Mouse (Mus musculus) thymus, adult 18-20 months (tissue): ENCODE data around the gene Eef1a2.
"Not testable (repeated sequence)": the region's sequence is repeated elsewhere in the genome, so short reads cannot be mapped to it uniquely, and the experiment has no call there.

Source experiments
- DNase-seq, 2 experiments: peaks; one replicate each; pipeline ENCODE4 v3.0.0; 2022; ENCODE audit warnings: mixed read lengths in 2 of 2

The Eef1a2 gene

DNA sequence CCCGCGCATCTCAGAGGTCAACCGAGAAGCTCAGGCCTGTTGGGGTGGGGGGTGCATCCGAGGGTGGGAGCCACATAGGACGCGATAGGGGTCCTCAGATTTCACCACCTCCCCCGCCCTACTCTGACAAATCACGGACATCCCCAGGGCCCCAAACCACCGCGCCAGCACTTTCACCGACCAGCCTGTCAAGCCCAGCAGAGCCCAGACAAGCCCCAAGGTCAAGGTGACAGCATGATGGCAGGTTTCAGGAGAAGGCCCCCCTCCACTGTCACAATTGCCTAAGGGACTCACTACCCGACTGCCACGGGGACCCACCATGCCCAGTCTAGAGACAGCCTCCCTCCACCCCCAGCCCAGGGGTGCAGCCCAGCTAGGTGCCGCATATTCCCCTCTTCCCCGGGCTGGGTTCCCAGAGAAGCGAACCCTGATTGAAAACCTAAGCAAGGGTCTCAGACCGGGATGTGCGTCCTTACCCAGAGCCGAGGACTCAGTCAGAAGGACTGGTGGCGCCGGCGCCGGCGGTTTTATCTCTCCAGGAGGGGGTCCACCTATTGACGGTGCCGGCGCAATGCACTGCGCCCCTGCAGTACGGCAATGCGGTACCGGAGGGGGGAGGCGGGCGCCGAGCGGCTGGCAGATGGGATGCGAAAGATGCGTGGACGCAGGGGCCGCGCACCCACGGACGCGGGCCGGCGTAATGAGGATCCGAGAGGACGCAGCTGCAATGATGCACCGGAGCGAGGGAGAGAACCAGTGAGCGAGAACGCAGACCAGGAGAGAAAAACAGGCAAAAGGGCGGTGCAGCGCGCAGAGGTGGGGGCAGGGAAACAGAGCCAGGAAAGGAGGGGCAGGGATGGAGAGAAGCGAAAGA, at the start of gene Eef1a2:
Eef1a2 (minus strand) TSS at position 767 of the 874 bp plus-strand sequence.
- DNase-seq: no peak

DNA sequence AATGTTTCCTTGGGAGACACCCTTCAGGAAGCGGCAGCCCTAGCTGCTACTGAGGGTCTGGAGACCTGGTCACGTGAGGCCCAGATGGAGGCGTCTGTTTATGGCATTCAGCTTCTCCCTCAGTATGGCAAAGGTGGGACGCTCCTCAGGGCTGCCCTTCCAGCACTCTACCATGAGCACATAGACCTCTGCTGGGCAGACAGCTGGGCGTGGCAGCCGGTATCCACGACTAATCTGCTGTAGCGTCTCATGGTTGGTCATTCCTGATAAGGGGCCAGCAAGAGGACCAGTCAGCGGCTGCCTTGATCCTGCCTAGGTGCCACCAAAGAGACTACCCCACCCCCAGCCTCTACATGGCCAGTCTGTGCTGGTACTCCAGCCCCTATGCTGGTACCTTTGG, 49.3 kb upstream of the Eef1a2 start:
- DNase-seq: no peak

DNA sequence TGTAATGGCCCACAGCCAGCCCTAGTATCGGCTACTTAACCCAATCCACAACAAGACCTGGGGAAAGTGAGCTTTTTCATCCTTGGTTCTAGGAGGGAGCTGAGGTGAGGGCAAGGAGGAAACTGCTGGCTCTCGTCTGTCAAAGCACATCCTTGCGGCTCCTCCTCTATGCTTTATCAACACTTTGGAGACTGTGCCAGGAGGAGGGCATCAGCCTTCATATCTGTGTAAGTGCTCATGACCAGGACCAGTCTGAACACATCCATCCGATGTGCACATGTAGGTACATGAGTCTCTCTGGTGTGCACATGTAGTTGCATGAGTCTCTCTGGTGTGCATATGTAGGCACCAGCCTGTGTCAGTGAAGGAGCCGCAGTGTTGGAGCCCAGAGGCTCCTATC, 48.9 kb upstream of the Eef1a2 start:
- no peak for DNase-seq

DNA sequence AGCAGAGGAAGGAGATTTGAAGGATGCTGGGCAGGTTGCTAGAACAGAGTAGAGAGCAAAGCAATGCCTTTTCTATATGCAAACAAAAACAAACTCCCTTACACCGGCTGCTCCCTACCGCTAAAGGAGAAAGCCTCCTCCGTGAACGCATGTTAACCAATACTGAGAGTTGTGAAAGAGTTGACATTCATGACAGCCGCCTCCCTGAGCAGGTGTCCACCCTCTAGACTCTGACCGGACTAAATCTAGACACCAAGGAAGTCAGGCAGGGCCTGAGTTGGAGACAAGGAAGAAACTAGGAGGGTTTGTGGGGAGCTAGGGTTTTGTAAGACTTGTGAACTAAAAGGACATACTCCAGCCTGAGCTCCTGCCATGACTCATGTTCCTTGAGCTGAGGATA, 46.1 kb upstream of the Eef1a2 start:
- no peak for DNase-seq

DNA sequence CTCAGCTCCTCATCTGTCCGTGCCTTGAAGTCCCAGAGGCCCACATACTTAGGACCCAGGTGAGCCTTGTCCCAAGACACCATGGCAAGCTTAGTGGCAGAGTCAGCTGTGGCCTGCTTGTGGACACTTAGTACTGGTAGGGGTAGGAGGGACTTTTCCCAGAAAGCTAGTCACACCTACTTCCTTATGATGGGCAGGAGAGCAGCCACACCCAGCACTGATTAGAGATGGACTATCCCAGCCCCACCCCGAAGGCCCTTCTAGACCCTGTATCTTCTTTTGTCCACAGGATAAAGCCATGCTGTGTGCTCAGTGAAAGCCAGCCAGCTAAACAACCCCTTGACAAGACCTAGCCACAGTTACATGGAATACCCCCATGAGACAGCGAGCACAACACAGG, 45.6 kb upstream of the Eef1a2 start, which contains the start of gene Ptk6:
Ptk6 (minus strand) TSS at position 368 of the 400 bp plus-strand sequence.
- no peak for DNase-seq

DNA sequence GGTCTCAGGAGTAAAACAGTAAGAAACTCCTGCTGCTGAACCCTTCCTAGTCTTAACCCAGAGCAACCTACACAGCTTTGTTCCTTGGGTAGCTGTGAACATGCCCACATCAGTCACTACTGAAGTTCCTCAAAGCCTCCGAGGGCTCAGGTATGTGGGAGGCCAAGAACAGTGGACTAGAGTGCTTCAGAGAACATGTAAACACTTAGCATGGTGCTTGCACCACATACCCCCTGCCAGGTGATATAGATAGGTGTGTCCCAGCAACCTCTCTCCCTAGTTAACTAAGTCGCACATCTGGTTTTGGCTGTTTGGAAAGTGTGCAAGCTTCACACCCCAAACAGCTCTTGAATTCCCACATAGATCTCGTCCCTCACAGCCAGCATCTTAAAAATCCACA, 44.8 kb upstream of the Eef1a2 start:
- DNase-seq: no peak

DNA sequence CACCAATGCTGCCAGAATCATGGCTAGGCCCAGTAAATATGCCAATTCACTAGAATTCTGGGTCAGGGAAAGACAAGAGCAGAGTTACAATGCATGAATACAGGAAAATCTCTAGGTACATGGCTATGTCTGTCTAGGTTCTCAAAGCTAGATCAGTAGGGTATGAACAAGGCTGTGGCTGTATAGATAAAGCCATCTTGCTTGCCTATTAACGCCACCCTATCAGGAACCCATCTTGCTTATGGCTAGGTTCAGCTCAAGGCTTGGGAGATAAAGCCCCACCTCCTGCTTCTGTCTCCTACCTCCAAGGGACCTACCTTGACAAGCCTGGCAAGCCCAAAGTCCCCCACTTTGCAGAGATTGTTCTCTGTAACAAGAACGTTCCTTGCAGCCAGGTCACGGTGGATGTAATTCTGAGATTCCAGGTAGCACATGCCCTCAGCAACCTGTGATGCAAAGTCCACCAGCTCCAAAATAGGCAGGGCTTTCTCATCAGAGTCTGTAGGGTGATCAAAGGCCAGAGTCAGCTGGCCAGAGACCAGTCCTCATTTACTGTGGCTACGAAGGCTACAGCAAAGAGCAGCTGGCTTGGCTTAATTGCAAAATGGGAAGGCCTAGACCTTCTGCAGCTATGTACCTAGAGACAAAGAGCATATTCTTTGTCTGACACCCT, 40.0 kb upstream of the Eef1a2 start:
- no peak for DNase-seq

DNA sequence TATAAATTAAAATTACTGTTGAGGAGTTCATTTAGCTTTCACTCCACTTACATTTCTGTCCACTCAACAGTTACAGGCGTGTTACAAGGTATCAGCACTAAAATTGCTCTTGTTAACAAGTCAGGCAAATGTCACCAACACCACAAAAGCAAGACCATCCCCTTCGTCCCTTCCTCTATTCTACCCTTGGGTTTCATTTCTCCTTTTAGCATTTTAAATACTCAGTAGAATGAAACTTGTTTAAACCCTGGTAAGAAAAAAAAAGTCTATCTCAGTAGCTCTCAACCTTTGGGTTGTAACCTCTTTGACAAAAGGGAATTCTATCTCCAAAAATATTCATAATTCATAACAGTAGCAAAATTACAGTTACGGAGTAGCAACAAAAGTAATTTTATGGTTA, 36.2 kb upstream of the Eef1a2 start:
- no peak for DNase-seq

DNA sequence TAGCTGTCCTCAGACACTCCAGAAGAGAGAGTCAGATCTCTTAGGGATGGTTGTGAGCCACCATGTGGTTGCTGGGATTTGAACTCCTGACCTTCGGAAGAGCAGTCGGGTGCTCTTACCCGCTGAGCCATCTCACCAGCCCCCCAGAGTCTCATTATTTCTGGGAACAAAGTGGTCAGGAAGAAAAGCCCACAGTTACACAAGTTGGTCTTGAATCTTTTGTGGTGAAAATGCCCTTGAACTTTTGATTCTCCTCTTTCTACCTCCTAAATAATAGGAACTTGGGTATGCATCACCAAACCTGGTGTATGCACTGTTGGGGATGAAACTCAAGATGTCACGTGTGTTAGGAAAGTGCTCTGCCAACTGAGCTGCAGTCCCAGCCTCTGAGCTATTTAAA, 35.1 kb upstream of the Eef1a2 start:
- no peak for DNase-seq

DNA sequence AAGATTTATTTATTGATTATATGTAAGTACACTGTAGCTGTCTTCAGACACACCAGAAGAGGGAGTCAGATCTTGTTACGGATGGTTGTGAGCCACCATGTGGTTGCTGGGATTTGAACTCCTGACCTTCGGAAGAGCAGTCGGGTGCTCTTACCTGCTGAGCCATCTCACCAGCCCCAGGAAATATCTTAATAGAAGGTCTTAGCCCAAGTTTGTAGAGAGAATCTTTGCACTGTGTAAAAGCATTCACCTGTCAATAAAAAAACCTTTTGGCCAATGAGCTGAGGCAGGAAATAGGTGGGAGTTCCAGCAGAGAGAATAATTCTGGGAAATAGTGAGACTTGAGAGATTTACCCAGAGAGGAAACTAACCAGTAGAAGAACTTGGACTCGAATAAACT, 34.6 kb upstream of the Eef1a2 start:
- DNase-seq: not testable (repeated sequence)

DNA sequence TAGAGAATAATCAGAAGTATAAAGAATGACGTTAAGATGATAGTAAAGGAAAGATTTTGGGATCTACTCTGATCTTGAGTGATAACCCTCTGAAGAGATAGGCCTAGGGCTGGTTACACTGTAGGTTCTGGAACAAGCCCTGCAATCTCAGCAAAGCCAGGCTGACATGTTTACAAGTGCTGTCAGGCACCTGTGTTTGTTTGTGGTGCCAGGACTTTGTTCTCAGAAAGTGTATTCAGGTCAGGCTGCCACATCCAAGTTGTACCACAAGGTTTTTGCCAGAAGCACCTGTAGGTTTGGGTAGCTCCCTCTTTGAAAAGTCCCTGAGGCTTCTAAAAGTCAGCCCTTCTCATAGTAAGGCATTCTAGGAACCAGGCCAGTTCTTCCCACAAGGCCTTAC, 32.5 kb upstream of the Eef1a2 start:
- no peak for DNase-seq

DNA sequence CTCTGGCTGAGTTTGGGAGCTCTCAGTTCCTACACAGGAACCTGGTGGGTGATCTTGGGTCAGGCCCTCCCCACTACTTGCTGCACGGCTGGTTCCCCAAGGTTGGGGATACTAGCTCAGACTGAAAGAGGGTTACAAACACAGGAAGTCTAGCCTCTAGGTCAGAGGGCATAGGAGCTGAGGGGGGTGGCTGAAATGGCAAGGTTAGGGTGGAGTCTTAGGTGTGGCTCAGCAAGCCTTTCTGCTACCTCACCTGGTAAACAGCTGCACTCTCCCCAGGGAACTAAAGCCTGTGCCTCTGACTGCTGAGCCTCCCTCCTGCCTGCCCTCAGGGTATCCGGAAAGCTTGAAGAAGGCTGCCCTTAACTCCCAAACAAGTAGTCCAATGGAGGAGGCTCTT, 31.9 kb upstream of the Eef1a2 start:
- DNase-seq: peak in 1 of 2 experiments; percentile 33

DNA sequence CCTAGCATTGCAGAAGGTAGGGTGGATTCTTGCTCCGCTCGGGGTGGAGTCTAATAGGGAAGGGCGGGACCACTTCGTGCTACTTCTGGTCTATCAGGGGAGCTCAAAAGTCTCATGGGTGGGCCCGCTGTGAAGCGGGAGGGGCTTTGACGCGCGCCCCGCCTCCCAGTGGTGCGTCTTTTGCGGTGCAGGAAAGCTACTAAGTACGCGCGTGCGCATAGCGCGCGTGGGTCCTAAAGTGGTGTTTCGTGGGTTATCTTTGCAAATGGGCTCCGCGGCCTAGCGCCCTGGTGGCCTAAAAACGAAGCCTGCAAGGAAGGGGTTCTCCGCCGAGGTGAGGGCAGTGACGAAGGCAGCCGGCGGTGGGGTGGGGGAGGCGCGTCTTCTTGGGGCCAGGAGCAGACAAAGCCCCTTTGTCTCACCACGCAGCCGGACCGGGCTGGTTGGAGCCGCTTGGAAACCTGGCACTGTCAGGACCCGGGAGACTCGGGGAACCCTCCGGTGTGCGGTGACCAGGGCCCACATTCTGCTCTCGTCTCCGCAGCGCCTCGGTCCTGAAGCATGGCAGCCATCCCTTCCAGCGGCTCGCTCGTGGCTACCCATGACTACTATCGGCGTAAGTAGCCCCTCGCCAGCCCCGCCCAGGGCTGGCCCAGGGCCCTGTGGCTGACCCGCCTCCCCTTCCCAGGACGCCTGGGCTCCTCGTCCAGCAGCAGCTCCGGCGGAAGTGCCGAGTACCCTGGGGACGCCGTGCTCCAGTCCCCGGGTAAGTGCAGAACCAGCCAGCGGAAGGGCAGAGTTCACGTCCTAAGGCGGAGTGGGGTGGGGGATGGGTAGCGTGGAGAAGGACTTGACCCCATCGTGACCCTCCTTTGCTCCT, 30.5 kb upstream of the Eef1a2 start, which contains the start of gene Ppdpf:
Ppdpf (plus strand) TSS at position 127 of the 880 bp plus-strand sequence.
- peak; percentile 93 to 96 for DNase-seq

DNA sequence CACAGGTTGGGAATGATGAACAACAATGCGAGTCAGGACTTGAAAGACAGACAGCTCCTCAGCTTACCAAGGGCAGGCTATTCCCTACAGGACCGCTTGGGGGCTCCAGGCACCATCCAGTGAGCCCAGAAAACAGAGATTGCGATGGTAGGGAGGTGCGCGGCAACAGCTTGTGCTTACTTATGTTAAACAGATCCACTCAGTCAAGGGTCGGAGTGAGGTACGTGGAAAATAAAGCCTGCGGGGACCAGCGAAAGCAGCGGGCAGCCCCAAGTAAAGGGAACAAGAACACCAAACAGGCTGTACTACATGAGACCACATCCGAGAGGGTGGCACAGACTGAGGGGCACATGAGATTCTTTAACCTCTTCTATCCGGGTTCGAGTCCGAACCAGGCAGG, 29.8 kb upstream of the Eef1a2 start:
- DNase-seq: peak; percentile 75 to 81

DNA sequence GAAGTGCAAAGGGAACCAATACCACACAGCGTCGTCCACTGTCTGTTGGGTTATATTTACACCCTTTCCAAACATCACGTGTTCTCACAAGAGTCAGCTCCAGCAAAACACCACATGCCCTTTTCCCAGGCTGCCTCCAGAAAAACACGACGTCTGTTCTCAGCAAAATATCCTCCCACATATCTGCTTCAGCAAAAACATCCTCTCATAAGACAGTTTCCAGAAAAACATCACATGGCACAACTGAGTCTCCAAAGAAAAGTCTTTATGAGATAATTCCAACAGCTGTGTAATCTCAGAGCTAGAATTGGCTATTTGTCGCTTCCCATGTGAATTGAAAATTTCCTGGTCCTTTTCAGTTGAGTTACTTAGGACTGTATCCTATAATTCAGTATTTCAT, 24.1 kb upstream of the Eef1a2 start:
- no peak for DNase-seq

DNA sequence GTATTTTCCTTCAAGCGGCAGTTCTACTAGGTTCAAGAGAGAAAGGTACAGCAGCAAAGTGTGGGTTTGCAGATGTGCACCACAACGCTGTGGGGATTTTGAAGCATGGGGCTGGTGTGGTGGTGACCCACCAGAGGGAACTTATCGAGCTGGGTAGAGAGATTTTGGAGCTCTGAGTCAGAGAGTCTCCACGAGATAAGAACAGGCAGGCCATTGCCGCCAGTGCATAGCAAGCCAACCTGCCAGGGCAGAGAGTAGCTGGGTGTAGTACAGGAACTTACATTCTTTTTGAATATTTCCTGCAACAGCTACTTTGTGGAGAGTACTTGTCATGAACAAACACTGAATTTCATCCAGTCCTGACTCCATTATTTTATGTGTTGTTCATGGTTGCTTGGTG, 21.7 kb upstream of the Eef1a2 start:
- no peak for DNase-seq

DNA sequence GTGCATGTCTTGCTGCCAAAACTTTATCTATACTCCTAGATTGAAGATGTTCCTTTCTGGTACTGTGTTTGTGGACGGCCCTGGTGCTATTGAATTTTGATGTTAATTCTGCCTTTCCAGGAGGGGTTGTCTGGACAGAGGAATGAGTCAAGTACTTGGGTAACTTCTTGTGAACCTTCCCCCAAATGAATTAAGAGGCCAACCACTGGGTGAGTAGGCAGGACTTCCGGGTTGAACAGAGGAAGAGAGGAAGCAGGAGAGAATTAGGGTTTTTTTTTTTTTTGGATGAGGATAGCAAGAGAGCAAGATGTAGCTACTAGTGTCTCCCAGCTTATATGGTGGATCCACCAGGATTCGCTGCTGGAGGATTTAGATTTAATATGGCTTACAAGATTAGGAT, 21.2 kb upstream of the Eef1a2 start:
- no peak for DNase-seq

DNA sequence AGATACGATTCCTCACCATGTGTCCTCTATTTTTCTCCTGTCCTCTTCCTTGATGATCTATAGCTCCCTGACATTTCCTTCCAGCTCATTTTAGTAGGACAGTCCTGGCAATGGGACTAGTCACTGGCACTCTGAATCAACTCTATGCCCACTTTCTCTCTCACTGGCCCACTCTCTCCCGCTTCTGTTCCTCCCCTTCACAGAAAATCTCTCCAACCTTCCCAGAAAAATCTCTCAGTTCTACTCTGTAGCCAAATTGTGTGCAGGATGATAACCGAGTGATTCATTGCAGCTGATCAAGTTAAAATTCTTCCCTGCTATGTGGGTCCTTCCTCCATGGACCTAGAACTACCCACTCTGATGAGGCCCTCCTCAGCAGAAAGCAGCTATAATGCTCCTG, 17.8 kb upstream of the Eef1a2 start:
- DNase-seq: no peak

DNA sequence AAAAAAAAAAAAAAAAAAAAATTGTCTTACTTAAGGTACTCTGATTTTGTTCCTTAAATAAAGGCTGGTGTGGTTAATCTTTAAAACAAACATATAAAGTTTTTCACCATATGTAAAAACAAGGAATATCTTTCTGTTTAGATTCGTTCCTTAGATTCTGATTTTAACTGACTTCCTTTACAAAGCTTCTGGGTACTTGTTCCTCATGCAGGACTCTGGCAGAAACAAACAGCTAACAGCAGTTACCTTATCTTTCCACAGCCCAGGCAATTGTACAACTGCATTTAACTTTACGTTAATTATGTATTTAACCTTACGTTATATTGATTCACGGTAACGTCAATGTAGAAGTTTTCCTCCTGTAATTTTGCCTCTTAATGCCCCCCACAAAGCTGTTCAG, 9.7 kb upstream of the Eef1a2 start:
- DNase-seq: no peak

DNA sequence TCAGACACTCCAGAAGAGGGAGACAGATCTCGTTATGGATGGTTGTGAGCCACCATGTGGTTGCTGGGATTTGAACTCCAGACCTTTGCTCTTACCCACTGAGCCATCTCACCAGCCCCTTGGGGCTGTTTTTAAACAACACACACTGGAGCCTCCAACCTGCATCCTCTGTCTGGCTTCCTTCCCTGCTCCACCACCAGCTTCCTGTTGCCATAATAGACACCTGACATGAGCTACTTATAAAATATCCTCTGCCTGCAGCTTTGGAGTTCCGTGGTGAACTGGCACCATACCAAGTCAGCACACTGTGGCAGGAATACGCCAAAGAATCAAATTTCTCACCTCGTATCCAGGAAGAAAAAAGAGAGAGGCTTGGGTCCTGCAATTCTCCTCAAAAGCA, 4.0 kb upstream of the Eef1a2 start:
- no peak for DNase-seq

DNA sequence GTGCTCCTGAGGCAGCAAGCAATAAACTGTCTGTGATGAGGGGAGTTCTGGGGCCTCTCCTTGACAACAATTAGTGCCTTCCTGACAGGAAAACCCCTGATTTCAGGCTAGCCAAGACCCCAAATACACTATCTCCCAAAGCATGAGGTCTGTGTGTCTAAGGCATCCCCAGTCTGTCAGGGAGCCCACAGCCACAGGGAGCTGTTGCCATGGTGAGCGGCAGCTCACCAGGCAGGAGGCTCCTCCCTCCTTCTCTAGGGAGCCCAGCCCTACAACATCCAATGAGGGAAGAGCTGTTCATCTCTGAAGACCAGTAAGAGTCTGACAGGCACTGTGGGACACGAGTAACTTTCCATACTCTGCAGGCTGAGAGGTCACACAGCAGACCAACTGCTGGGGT, 3.0 kb upstream of the Eef1a2 start:
- DNase-seq: no peak

DNA sequence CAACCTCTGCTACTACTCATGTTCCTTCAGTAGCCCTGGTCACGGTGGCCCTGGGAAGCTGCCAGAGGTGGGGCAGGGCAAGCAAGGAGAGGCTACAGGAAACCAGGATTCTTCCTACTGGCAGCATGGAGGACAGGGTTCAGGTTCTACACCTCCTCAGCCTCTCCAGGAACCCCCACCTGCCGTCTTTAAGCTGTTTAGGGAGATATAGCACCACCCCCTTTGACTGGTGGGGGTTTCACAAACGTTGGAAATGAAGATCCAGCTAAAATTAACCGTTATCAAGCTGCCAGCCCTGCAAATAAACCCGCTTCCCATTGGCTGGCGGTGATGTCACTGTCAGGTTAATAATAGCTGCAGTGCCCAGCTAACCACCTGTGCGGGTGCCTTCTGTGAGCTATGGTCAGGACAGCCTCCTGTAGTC, 2.3 kb upstream of the Eef1a2 start:
- DNase-seq: no peak

DNA sequence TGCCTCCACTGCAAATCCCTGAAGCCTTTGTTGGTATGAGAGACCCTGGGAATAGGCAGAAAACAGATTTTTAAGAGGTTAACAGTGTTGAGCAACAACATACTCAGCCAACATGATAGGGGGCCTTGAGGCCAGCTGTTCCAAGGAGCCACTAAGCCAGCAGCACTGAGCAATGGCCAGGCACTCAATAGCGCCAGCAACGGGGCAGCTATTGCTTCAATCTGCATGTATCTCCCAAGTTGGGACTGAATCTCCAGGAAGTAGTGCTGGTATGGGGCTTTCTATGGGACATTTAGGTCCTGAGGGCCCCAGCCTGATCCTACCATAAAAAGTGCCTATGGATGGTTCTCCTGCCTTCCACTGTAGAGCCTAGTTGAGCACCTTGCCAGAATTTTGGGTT, 1.7 kb upstream of the Eef1a2 start:
- no peak for DNase-seq
